Mouse (Mus musculus) mature B cell (primary cell): ENCODE measurements around the gene Ebf3.

Experiments
- in situ Hi-C: fragments of 300-500 bp; cut with MboI; formaldehyde crosslinking; loops from 2 replicates; pipeline ENCODE4 v1.14.3; 2019

Ebf3 gene

GRCm38 (mm10) chr7:137294446-137294845, 19.8 kb downstream of the Ebf3 start:
- in situ Hi-C loops = no loop called here

GRCm38 (mm10) chr7:137289290-137289957, 24.8 kb downstream of the Ebf3 start:
- in situ Hi-C loops = no loop called here

- in situ Hi-C loops = no loop called here
Observed at GRCm38 (mm10) chr7:137278171-137278570, 36.1 kb downstream of the Ebf3 start.

- in situ Hi-C loops = no loop called here
Observed at GRCm38 (mm10) chr7:137277713-137278112, 36.5 kb downstream of the Ebf3 start.

DNA sequence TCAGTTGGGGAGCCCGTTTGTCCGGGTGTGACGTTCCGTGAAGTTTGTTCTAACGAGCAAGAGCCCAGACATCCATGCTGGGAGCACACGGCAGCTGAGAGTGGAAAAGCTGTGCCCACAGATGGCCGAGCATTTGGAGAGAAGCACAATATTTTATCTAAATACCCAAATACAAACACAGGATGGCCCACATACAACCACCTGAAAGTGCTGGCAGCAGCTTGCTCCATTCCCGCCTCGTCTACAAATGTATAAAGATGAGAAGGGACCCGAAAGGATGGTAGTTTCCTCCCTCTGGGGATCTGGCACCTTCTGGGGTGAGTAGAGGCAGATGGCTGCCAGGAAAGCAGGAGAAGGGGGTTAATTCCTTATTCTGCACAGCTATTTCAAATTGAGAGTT, 42.0 kb downstream of the Ebf3 start:
- in situ Hi-C loops = no loop called here

- in situ Hi-C loops = no loop called here
Observed at GRCm38 (mm10) chr7:137268452-137269155, 45.6 kb downstream of the Ebf3 start.

DNA sequence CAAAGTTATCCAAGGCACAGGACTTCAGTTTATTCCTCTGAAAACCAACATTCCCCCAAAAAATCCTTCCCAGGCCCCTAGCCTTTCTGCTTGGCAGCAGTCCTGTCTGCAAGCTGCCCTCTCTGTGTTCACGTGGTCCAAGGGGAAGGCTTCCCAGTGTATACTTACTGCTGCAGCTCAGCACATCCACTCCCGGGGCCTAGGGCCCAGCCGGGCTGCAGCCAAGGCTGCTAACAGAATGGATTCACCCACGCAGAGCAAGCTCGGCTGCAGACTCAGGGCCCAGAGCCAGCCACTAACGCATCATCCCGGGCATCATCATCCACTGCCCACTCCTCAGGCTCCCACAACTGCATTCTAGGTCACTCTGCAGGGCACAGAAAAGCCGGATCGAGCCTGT, 46.8 kb downstream of the Ebf3 start:
- in situ Hi-C loops = no loop called here

GRCm38 (mm10) chr7:137266575-137266974, 47.7 kb downstream of the Ebf3 start:
- in situ Hi-C loops = no loop called here

DNA sequence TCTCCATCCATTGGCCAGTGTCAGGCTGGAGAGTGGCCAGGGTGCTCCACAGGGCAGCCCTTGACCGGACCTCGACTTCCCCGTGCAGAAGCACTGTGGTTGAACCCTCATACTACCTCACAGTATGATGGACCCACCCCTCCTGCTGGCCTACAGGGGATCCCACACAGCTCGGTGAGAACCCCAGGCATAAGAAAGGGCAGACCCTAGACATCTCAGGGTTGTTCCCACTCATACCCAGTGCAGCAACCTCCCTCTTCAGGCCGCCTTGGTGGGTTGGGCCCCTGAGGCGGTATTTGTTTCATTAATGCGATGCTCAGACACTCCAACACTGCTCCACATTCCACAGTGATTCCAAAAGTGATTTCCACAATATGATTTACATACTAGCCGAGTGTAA, 51.9 kb downstream of the Ebf3 start:
- in situ Hi-C loops = no loop called here

GRCm38 (mm10) chr7:137246213-137246872, 67.9 kb downstream of the Ebf3 start:
- in situ Hi-C loops = no loop called here

GRCm38 (mm10) chr7:137244839-137245238, 69.4 kb downstream of the Ebf3 start:
- in situ Hi-C loops = no loop called here

- in situ Hi-C loops = no loop called here
Observed at GRCm38 (mm10) chr7:137240481-137240880, 73.8 kb downstream of the Ebf3 start.

DNA sequence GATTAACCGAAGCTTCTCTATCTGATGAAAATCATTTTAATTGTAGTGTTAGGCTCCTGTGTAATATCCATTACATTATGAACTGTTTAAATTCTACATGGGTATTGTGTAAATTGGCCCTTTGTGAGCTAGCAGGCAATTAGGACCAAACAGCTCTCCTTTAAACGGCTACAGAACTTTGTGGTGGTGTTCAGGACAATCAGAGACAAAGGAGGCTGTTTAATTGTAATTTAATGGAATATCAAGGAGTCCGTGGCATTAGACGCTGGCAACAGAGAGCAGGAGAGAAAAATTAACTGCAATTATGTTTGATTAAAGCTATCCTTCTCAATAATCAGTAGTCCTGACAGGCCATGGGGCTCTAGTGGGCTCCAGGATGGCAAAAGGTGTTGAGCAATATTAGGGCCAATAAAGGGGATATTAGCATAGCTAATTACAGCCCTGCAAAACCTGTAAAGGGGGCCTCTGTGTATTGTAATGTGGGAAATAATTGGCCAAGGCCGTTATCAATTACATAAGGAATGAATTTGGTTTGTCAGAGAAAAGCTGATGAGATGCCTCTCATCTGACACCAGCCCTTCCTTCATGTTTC, 74.6 kb downstream of the Ebf3 start:
- in situ Hi-C loops = no loop called here

GRCm38 (mm10) chr7:137237419-137237818, 76.8 kb downstream of the Ebf3 start:
- in situ Hi-C loops = no loop called here

DNA sequence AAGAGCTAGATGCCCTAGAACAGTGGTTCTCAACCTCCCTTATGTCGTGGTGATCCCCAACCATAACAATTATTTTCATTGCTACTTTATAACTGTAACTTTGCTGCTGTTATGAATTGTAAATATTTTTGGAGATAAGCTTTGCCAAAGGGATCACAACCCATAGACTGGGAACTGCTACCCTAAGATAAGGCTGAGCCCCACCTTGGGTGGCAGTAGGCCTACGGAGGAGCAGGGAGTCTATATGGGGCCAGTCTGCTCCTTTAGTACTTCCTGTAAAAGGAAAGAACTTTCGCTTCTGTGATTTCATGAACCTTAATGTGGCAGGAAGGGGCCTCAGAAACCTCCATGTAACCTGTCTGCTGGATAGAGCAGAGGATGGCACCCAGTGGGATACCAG, 90.4 kb downstream of the Ebf3 start:
- in situ Hi-C loops = no loop called here

DNA sequence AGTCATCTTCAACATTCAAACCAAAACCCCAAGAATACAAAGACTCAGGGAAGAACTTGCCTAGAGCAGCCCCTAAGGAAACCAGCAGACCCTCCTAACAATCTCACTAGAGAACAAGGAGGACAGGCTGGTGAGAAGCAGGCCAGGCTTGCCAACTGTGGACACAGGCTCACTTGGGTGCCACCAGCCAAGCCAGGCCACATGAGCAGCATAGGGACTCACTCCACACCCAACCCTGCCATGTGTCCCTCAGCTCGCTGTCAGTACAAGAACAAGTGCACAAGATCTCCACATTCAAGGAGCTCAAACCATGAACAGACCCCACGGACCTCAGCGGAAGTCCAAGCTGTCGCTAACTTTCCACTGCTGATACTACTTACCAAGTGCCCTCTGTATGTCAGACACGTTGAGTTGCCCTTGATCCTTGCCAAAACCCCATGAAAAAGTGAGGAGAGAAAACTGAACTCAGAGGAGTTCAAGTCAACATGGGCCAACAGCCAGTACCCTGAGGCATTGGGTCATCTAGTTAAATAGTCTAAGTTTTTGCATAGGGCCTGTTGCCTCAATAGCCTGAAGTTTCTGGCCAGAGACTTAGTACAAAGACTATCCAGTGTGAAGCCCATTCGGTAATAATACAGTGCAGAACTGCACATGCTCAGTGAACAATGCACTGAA, 91.3 kb downstream of the Ebf3 start:
- in situ Hi-C loops = no loop called here

- in situ Hi-C loops = no loop called here
Observed at GRCm38 (mm10) chr7:137221599-137221998, 92.6 kb downstream of the Ebf3 start.

- in situ Hi-C loops = no loop called here
Observed at GRCm38 (mm10) chr7:137220436-137220835, 93.8 kb downstream of the Ebf3 start.

- in situ Hi-C loops = no loop called here
Observed at GRCm38 (mm10) chr7:137218706-137219105, 95.5 kb downstream of the Ebf3 start.

DNA sequence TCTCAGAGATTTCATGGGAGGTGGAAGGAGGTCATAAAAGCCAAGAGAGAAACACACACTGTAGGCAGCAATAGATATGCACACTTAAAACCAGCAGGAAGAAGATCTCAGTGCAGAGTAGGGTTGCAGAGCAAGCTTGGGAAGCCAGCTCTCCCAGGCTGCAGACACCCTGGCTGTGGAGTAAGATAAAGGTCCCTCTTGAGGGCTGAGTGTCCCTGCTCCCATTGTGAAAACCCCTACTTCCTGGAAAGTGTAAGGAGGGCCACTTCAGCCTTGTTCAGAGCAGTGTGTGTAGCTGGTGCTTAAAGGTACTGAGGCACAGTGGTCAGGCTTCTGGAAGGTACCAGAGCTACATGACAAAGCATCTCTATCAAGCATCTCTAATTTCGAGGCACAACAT, 100.8 kb downstream of the Ebf3 start:
- in situ Hi-C loops = no loop called here

- in situ Hi-C loops = no loop called here
Observed at GRCm38 (mm10) chr7:137211332-137211731, 102.9 kb downstream of the Ebf3 start.

DNA sequence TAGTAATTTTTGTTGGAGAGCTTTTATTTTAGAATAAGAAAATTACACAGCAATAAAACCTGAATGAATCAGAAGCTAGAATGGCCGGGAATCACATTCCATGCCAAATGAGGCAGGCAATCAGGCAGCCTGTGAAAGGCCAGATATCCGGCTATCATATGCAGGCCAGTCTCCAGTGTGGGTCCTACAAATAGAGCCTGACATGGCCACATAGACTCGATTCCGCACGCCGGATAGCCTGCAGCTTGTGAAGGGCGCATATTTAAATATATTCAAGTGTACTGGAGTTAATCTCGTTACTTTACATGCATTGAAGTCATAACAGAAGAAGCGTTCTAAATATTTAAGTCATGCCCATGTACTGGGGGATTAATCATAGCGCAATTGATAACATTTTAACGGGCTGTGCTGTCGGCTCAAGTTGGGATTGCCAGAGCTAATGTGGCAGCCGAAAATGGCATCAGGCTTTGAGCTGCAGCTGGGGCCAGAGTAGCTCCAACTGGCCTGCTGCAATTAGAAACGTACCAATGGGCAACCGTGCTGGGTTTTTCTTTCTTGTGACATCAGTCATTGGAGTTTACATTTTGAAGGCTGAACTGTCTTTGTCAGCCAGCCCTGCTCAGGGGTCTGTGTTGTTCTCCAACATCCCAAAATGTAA, 104.4 kb downstream of the Ebf3 start:
- in situ Hi-C loops = no loop called here
